Mouse (Mus musculus): Measurements from ENCODE around the gene Zmat5. TPM values are rescaled to one million over a fixed set of nuclear protein-coding genes. Genes with fewer than 3 reads are reported as not detected.

The Zmat5 gene
- polyA plus RNA-seq, 1 experiment = 31.9 TPM

GRCm38 (mm10) chr11:4730913-4731312 is 26.4 kb downstream of the Zmat5 start:
- Histone ChIP-seq H3K27me3 (ENCODE audit: control insufficient read depth, insufficient read depth, low read length) (no peaks in the 10 kb centered on the region), H3K4me3 (ENCODE audit: extremely low read depth, insufficient read depth, insufficient read length) (no peak overlapping the region), H3K4me1 (ENCODE audit: control insufficient read depth, insufficient read depth, insufficient read length) (no peaks in the 10 kb centered on the region), H3K36me3 (ENCODE audit: control insufficient read depth, insufficient read depth, low read length) (peaks cover 9% of the 10 kb centered on the region), H3K27ac (ENCODE audit: insufficient read depth, low read length) (no peak overlapping the region)
- TF ChIP-seq CTCF (IDR thresholded peaks at IDR 0.05; ENCODE audit: extremely low read depth, insufficient read depth, insufficient read length, insufficient replicate concordance) (no peak), POLR2A (IDR thresholded peaks at IDR 0.05; ENCODE audit: low read depth, low read length) (no peak)
- 93% methylated on average over 5 of the region's 5 CpGs for WGBS
- no peak for DNase-seq (ENCODE audit: low read depth in 1 of 2, low spot score in 2 of 2)

- WGBS = 90% methylated on average over 7 of the region's 7 CpGs
- H3K36me3 ChIP-seq (ENCODE audit: control insufficient read depth, insufficient read depth, low read length) = peaks cover 9% of the 10 kb centered on the region
- TF ChIP-seq CTCF (IDR thresholded peaks at IDR 0.05; ENCODE audit: extremely low read depth, insufficient read depth, insufficient read length, insufficient replicate concordance) = no peak
- no peak for TF ChIP-seq POLR2A (IDR thresholded peaks at IDR 0.05; ENCODE audit: low read depth, low read length)
- H3K4me3 ChIP-seq (ENCODE audit: extremely low read depth, insufficient read depth, insufficient read length) = no peak overlapping the region
- no peak for DNase-seq (ENCODE audit: low read depth in 1 of 2, low spot score in 2 of 2)
- no peak overlapping the region for H3K27ac ChIP-seq (ENCODE audit: insufficient read depth, low read length)
- no peaks in the 10 kb centered on the region for H3K27me3 ChIP-seq (ENCODE audit: control insufficient read depth, insufficient read depth, low read length)
- H3K4me1 ChIP-seq (ENCODE audit: control insufficient read depth, insufficient read depth, insufficient read length) = no peaks in the 10 kb centered on the region
These were observed 27.3 kb downstream of the Zmat5 start for GRCm38 (mm10) chr11:4731781-4732180.

GRCm38 (mm10) chr11:4734179-4734578 is 29.7 kb downstream of the Zmat5 start:
- TF ChIP-seq CTCF (IDR thresholded peaks at IDR 0.05; ENCODE audit: extremely low read depth, insufficient read depth, insufficient read length, insufficient replicate concordance) = no peak
- no peak for TF ChIP-seq POLR2A (IDR thresholded peaks at IDR 0.05; ENCODE audit: low read depth, low read length)
- DNase-seq (ENCODE audit: low read depth in 1 of 2, low spot score in 2 of 2) = no peak
- H3K36me3 ChIP-seq (ENCODE audit: control insufficient read depth, insufficient read depth, low read length) = peaks cover 20% of the 10 kb centered on the region
- H3K27me3 ChIP-seq (ENCODE audit: control insufficient read depth, insufficient read depth, low read length) = no peaks in the 10 kb centered on the region
- no peak overlapping the region for H3K4me3 ChIP-seq (ENCODE audit: extremely low read depth, insufficient read depth, insufficient read length)
- no peaks in the 10 kb centered on the region for H3K4me1 ChIP-seq (ENCODE audit: control insufficient read depth, insufficient read depth, insufficient read length)
- no peak overlapping the region for H3K27ac ChIP-seq (ENCODE audit: insufficient read depth, low read length)
- WGBS = 88% methylated on average over 12 of the region's 12 CpGs

GRCm38 (mm10) chr11:4736355-4736754 is 31.9 kb downstream of the Zmat5 start:
- TF ChIP-seq POLR2A (IDR thresholded peaks at IDR 0.05; ENCODE audit: low read depth, low read length) (no peak), CTCF (IDR thresholded peaks at IDR 0.05; ENCODE audit: extremely low read depth, insufficient read depth, insufficient read length, insufficient replicate concordance) (no peak)
- no peak for DNase-seq (ENCODE audit: low read depth in 1 of 2, low spot score in 2 of 2)
- WGBS = 90% methylated on average over 6 of the region's 6 CpGs
- no peaks in the 10 kb centered on the region for H3K27me3 ChIP-seq (ENCODE audit: control insufficient read depth, insufficient read depth, low read length)
- no peak overlapping the region for H3K4me3 ChIP-seq (ENCODE audit: extremely low read depth, insufficient read depth, insufficient read length)
- H3K36me3 ChIP-seq (ENCODE audit: control insufficient read depth, insufficient read depth, low read length) = peaks cover 20% of the 10 kb centered on the region
- no peaks in the 10 kb centered on the region for H3K4me1 ChIP-seq (ENCODE audit: control insufficient read depth, insufficient read depth, insufficient read length)
- no peak overlapping the region for H3K27ac ChIP-seq (ENCODE audit: insufficient read depth, low read length)

GRCm38 (mm10) chr11:4737682-4738081 is 33.2 kb downstream of the Zmat5 start:
- TF ChIP-seq POLR2A (IDR thresholded peaks at IDR 0.05; ENCODE audit: low read depth, low read length) (no peak), CTCF (IDR thresholded peaks at IDR 0.05; ENCODE audit: extremely low read depth, insufficient read depth, insufficient read length, insufficient replicate concordance) (no peak)
- 85% methylated on average over 10 of the region's 10 CpGs for WGBS
- no peak for DNase-seq (ENCODE audit: low read depth in 1 of 2, low spot score in 2 of 2)

GRCm38 (mm10) chr11:4738719-4739118 is 34.2 kb downstream of the Zmat5 start:
- WGBS = 94% methylated on average over 16 of the region's 16 CpGs
- no peak for DNase-seq (ENCODE audit: low read depth in 1 of 2, low spot score in 2 of 2)
- Histone ChIP-seq H3K4me1 (ENCODE audit: control insufficient read depth, insufficient read depth, insufficient read length) (no peaks in the 10 kb centered on the region), H3K4me3 (ENCODE audit: extremely low read depth, insufficient read depth, insufficient read length) (no peak overlapping the region), H3K36me3 (ENCODE audit: control insufficient read depth, insufficient read depth, low read length) (peaks cover 17% of the 10 kb centered on the region), H3K27ac (ENCODE audit: insufficient read depth, low read length) (no peak overlapping the region), H3K27me3 (ENCODE audit: control insufficient read depth, insufficient read depth, low read length) (no peaks in the 10 kb centered on the region)
- TF ChIP-seq CTCF (IDR thresholded peaks at IDR 0.05; ENCODE audit: extremely low read depth, insufficient read depth, insufficient read length, insufficient replicate concordance) (no peak), POLR2A (IDR thresholded peaks at IDR 0.05; ENCODE audit: low read depth, low read length) (no peak)

More at GRCm38 (mm10) chr11:4737682-4738081, 33.2 kb downstream of the Zmat5 start:
- Histone ChIP-seq H3K27ac (ENCODE audit: insufficient read depth, low read length) (no peak overlapping the region), H3K36me3 (ENCODE audit: control insufficient read depth, insufficient read depth, low read length) (peaks cover 18% of the 10 kb centered on the region), H3K4me1 (ENCODE audit: control insufficient read depth, insufficient read depth, insufficient read length) (no peaks in the 10 kb centered on the region), H3K27me3 (ENCODE audit: control insufficient read depth, insufficient read depth, low read length) (no peaks in the 10 kb centered on the region), H3K4me3 (ENCODE audit: extremely low read depth, insufficient read depth, insufficient read length) (no peak overlapping the region)

GRCm38 (mm10) chr11:4740785-4741184 is 36.3 kb downstream of the Zmat5 start:
- DNase-seq (ENCODE audit: low read depth in 1 of 2, low spot score in 2 of 2) = no peak
- peaks cover 10% of the 10 kb centered on the region for H3K36me3 ChIP-seq (ENCODE audit: control insufficient read depth, insufficient read depth, low read length)
- peaks cover 5% of the 10 kb centered on the region; the same call in 1 of the 2 replicates for H3K27me3 ChIP-seq (ENCODE audit: control insufficient read depth, insufficient read depth, low read length)
- TF ChIP-seq POLR2A (IDR thresholded peaks at IDR 0.05; ENCODE audit: low read depth, low read length) (no peak), CTCF (IDR thresholded peaks at IDR 0.05; ENCODE audit: extremely low read depth, insufficient read depth, insufficient read length, insufficient replicate concordance) (no peak)
- no peak overlapping the region for H3K4me3 ChIP-seq (ENCODE audit: extremely low read depth, insufficient read depth, insufficient read length)
- peaks cover under 1% of the 10 kb centered on the region; the same call in 1 of the 2 replicates for H3K4me1 ChIP-seq (ENCODE audit: control insufficient read depth, insufficient read depth, insufficient read length)
- WGBS = 61% methylated on average over 5 of the region's 5 CpGs
- no peak overlapping the region for H3K27ac ChIP-seq (ENCODE audit: insufficient read depth, low read length)
